Comparison of ENCODE assay signal across 7 mouse cellular contexts in the genomic region with DNA sequence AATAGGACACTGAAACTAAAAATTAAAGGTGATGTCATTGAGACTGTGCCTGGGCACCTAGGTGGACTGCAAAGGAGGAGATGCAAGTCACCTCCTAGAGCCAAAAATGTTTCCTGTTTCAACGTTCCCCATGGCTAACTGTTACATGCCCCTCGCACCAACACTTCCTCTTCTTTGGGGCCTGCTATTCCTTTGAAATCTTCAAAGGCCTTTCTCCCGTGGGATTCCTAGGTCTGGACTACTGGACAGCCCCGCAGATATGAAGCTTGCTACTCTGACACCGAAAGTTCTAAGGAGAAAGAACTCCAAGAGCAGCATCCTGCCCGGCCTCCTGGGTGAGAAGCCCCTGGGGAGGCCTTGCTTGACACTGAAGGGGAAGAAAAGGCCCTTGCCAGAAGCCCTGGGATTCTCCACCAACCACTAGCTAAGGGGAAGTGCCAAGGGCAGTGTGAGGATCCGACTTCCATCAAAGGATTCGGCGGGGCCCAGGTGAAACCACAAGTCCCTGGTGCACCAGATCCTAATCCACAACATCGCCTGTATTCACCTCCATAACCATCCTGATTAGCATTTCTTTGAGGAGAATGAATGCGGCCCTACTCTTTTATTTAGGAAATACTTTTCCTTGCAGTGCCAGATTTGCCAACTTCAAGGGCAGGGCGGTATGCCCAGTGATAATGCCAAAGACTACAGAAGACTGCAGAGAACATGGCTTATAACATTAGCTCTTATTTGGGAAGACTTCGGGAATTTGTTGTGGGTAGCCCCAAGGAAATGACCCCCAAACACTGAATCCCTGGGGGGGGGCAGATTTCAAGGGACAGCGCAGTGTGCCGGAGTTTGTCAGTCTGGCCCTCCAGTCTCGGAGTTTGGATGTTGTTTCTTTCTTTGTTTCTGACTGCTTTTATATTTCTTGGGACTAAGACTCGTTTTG. TPM values are rescaled to one million over a fixed set of nuclear protein-coding genes. Genes with fewer than 3 reads are reported as not detected.
A peak's percentile ranks its signal among the peaks of the same experiment; 100 is the strongest.
DNase-seq lines count a peak whose midpoint lies in the region; ATAC-seq lines count a peak whose summit lies in the region.

No protein-coding gene starts in this region.

- H3K9ac ChIP-seq in embryonic facial prominence, embryonic 13.5 days, result peak overlapping the region; percentile 87
- H3K9ac ChIP-seq in hindbrain, embryonic 12.5 days, result peak overlapping the region; percentile 89

- H3K27me3 ChIP-seq in embryonic facial prominence, embryonic 13.5 days, result no peaks in the 10 kb centered on the region
- no peaks in the 10 kb centered on the region; the same call in 1 of the 2 replicates for H3K27me3 ChIP-seq in hindbrain, embryonic 12.5 days

- peak overlapping the region; percentile 85 for H3K4me2 ChIP-seq in embryonic facial prominence, embryonic 13.5 days
- H3K4me2 ChIP-seq in hindbrain, embryonic 12.5 days (replicated peaks), result peak overlapping the region; percentile 85

- no peak overlapping the region for H3K27ac ChIP-seq in embryonic facial prominence, embryonic 13.5 days
- H3K27ac ChIP-seq in hindbrain, embryonic 12.5 days, result no peak overlapping the region
- H3K27ac ChIP-seq in macrophage, result peak overlapping the region; percentile 74

- peak overlapping the region; percentile 79 for H3K4me3 ChIP-seq in embryonic facial prominence, embryonic 13.5 days
- H3K4me3 ChIP-seq in hindbrain, embryonic 12.5 days, result peak overlapping the region; percentile 80
- peak overlapping the region; percentile 72 for H3K4me3 ChIP-seq in macrophage (ENCODE audit: inconsistent target)

- ATAC-seq in embryonic facial prominence, embryonic 13.5 days (ENCODE audit: insufficient number of reproducible peaks, insufficient read depth, low FRiP score, low TSS enrichment, low read depth), result no peak
- ATAC-seq in hindbrain, embryonic 12.5 days (ENCODE audit: low FRiP score), result no peak

- H3K79me2 ChIP-seq in macrophage (ENCODE audit: inconsistent target), result peaks cover 59% of the 10 kb centered on the region

- no peaks in the 10 kb centered on the region for H3K9me3 ChIP-seq in embryonic facial prominence, embryonic 13.5 days
- H3K9me3 ChIP-seq in hindbrain, embryonic 12.5 days (replicated peaks), result no peaks in the 10 kb centered on the region

- peak; percentile 31 for DNase-seq in ovary, postnatal 36 days (ENCODE audit: low spot score)
- no peak for DNase-seq in ovary, postnatal 14 days (ENCODE audit: low spot score)
- no peak for DNase-seq in MN1 (ENCODE audit: low spot score)
- no peak for DNase-seq in left cerebral cortex, adult 11 months (ENCODE audit: low spot score)

- 19% methylated on average over 17 of the region's 17 CpGs for WGBS in embryonic facial prominence, embryonic 13.5 days
- 23% methylated on average over 17 of the region's 17 CpGs for WGBS in hindbrain, embryonic 12.5 days
- WGBS in macrophage (ENCODE audit: missing documents), result 8% methylated on average over 15 of the region's 17 CpGs

- H3K36me3 ChIP-seq in embryonic facial prominence, embryonic 13.5 days, result no peaks in the 10 kb centered on the region
- no peaks in the 10 kb centered on the region for H3K36me3 ChIP-seq in hindbrain, embryonic 12.5 days
- H3K36me3 ChIP-seq in macrophage (ENCODE audit: inconsistent target), result peaks cover 4% of the 10 kb centered on the region; the same call in 1 of the 2 replicates

- peaks cover 36% of the 10 kb centered on the region for H3K4me1 ChIP-seq in embryonic facial prominence, embryonic 13.5 days
- peaks cover 50% of the 10 kb centered on the region for H3K4me1 ChIP-seq in hindbrain, embryonic 12.5 days

RNA-seq across cellular contexts. Expression of a gene that starts 1.3 kb away (rescaled TPM):
- polyA plus RNA-seq in embryonic facial prominence, embryonic 13.5 days (2015; fragmentation: Nextera tagmentation; extraction: Ambion mirVana), result 59.8 and 61.2 TPM in 2 replicates
- 74.7 and 76.9 TPM in 2 replicates for polyA plus RNA-seq in hindbrain, embryonic 12.5 days (2016; fragmentation: Nextera tagmentation; extraction: Ambion mirVana)
- 10 to 100 TPM in 25 of 26 experiments, 1 to 10 TPM in 1; 7.0 to 47.6 (median 27.4) TPM for total RNA-seq in macrophage (2018; cell fraction: chromatin; rRNA removed)
- total RNA-seq in macrophage (2018; cell fraction: cytosol; rRNA removed), result 100 to 1,000 TPM in 13 of 26 experiments, 10 to 100 TPM in 13; 70.2 to 171 (median 101) TPM
- total RNA-seq in macrophage (2018; cell fraction: nucleus; rRNA removed), result 10 to 100 TPM; 28.0 to 79.5 (median 53.6) TPM
- 93.9 to 139 TPM (median 136 TPM) in 3 replicates for polyA plus RNA-seq in macrophage (2018)

RNA-seq across cellular contexts. Expression of a gene that starts 11.1 kb away (rescaled TPM):
- 44.1 and 46.7 TPM in 2 replicates for polyA plus RNA-seq in embryonic facial prominence, embryonic 13.5 days (2015; fragmentation: Nextera tagmentation; extraction: Ambion mirVana)
- 60.8 and 60.9 TPM in 2 replicates for polyA plus RNA-seq in hindbrain, embryonic 12.5 days (2016; fragmentation: Nextera tagmentation; extraction: Ambion mirVana)
- 100 to 1,000 TPM in 25 of 26 experiments, 10 to 100 TPM in 1; 99.6 to 452 (median 234) TPM for total RNA-seq in macrophage (2018; cell fraction: chromatin; rRNA removed)
- total RNA-seq in macrophage (2018; cell fraction: cytosol; rRNA removed), result 10 to 100 TPM; 34.3 to 65.4 (median 48.6) TPM
- 100 to 1,000 TPM in 17 of 26 experiments, 10 to 100 TPM in 9; 65.0 to 297 (median 115) TPM for total RNA-seq in macrophage (2018; cell fraction: nucleus; rRNA removed)
- 33.7 to 41.6 TPM (median 40.4 TPM) in 3 replicates for polyA plus RNA-seq in macrophage (2018)
